Mouse (Mus musculus) MEL (cell line): ENCODE data around the gene Kank3. TPM values are rescaled to one million over a fixed set of nuclear protein-coding genes. Genes with fewer than 3 reads are reported as not detected.

Source experiments
- DNase-seq: peaks from one replicate; pipeline ENCODE4 v3.0.0; 2011; ENCODE audit warnings: low read depth, low spot score
- H3K27ac ChIP-seq: 2 replicates; pipeline ENCODE4 v1.5.1; 2012; ENCODE audit warnings: low read depth, mild to moderate bottlenecking, control low read depth, low read length, moderate library complexity; ENCODE audit not compliant: control insufficient read depth
- H3K27me3 ChIP-seq, 2 experiments: fragments of 150-350 bp in 1 of 2; sonication (generic) in 1 of 2; 2 replicates each; pipeline ENCODE4 v1.6.1; 2012; ENCODE audit warnings: low read length in 2 of 2, mild to moderate bottlenecking in 2 of 2, improper control_type of control experiment in 1 of 2, moderate library complexity in 1 of 2; ENCODE audit not compliant: insufficient read depth in 2 of 2, control insufficient read depth in 1 of 2
- H3K36me3 ChIP-seq, 2 experiments: 2 replicates each; pipeline ENCODE4 v1.6.1; 2012 to 2014; ENCODE audit warnings: low read length in 2 of 2, improper control_type of control experiment in 1 of 2, inconsistent platforms in 1 of 2, mild to moderate bottlenecking in 1 of 2; ENCODE audit not compliant: insufficient read depth in 2 of 2, control insufficient read depth in 1 of 2
- H3K4me1 ChIP-seq, 2 experiments: fragments of 150-350 bp in 1 of 2; sonication (generic) in 1 of 2; 2 replicates each; pipeline ENCODE4 v1.6.1; 2012; ENCODE audit warnings: low read length in 2 of 2, improper control_type of control experiment in 1 of 2, mild to moderate bottlenecking in 1 of 2; ENCODE audit not compliant: insufficient read depth in 2 of 2, control insufficient read depth in 1 of 2
- H3K4me3 ChIP-seq, 2 experiments: fragments of 150-350 bp in 1 of 2; sonication (generic) in 1 of 2; 2 replicates each; pipeline ENCODE4 v1.5.1; 2012; ENCODE audit warnings: low read depth in 2 of 2, low read length in 2 of 2, mild to moderate bottlenecking in 2 of 2, moderate library complexity in 2 of 2, control low read depth in 1 of 2, improper control_type of control experiment in 1 of 2; ENCODE audit not compliant: control insufficient read depth in 1 of 2, insufficient read depth in 1 of 2
- H3K79me2 ChIP-seq: 2 replicates; pipeline ENCODE4 v1.6.1; 2012; ENCODE audit warnings: mild to moderate bottlenecking, low read length, moderate library complexity; ENCODE audit not compliant: control insufficient read depth, poor library complexity, insufficient read depth
- H3K9ac ChIP-seq: 2 replicates; pipeline ENCODE4 v1.6.1; 2012; ENCODE audit warnings: low read depth, mild to moderate bottlenecking, control low read depth, low read length, moderate library complexity; ENCODE audit not compliant: control insufficient read depth, poor library complexity, severe bottlenecking
- H3K9me3 ChIP-seq: fragments of 150-350 bp; sonication (generic); replicated peaks from 2 replicates; pipeline ENCODE4 v1.6.1; 2012; ENCODE audit warnings: mild to moderate bottlenecking, low read length, improper control_type of control experiment, moderate library complexity; ENCODE audit not compliant: insufficient read depth
- CHD1 ChIP-seq: IDR thresholded peaks from 2 replicates; pipeline ENCODE4 v1.6.1; 2012; ENCODE audit warnings: low read depth, mild to moderate bottlenecking, inconsistent platforms, low read length, improper control_type of control experiment
- CTCF ChIP-seq, 3 experiments: IDR thresholded peaks in 2 of 3; conservative IDR thresholded peaks in 1 of 3; 2 replicates each; pipeline ENCODE4 v1.5.1; 2011 to 2012; ENCODE audit warnings: low read length in 3 of 3, low read depth in 2 of 3, mild to moderate bottlenecking in 2 of 3, improper control_type of control experiment in 1 of 3, inconsistent platforms in 1 of 3, mixed read lengths in 1 of 3, moderate library complexity in 1 of 3; ENCODE audit not compliant: control insufficient read depth in 1 of 3, insufficient read depth in 1 of 3, poor library complexity in 1 of 3, severe bottlenecking in 1 of 3
- ELF1 ChIP-seq: IDR thresholded peaks from 2 replicates; pipeline ENCODE4 v1.6.1; 2014; ENCODE audit warnings: low read depth, mild to moderate bottlenecking, inconsistent platforms, low read length, improper control_type of control experiment, moderate library complexity
- ETS1 ChIP-seq: IDR thresholded peaks from 2 replicates; pipeline ENCODE4 v1.6.1; 2012; ENCODE audit warnings: low read depth, mild to moderate bottlenecking, inconsistent platforms, low read length, improper control_type of control experiment, moderate library complexity
- GABPA ChIP-seq: IDR thresholded peaks from 2 replicates; pipeline ENCODE4 v1.6.1; 2012; ENCODE audit warnings: low read depth, mild to moderate bottlenecking, inconsistent platforms, low read length, improper control_type of control experiment, moderate library complexity
- HCFC1 ChIP-seq: IDR thresholded peaks from 2 replicates; pipeline ENCODE4 v1.6.1; 2012; ENCODE audit warnings: low read depth, mild to moderate bottlenecking, inconsistent platforms, low read length, improper control_type of control experiment, moderate library complexity
- JUND ChIP-seq: IDR thresholded peaks from 2 replicates; pipeline ENCODE4 v1.6.1; 2011; ENCODE audit warnings: low read depth, mild to moderate bottlenecking, improper control_type of control experiment, low read length
- KAT2A ChIP-seq: conservative IDR thresholded peaks from 2 replicates; pipeline ENCODE4 v1.6.1; 2012; ENCODE audit warnings: low read depth, low read length, improper control_type of control experiment, inconsistent platforms
- MAZ ChIP-seq: IDR thresholded peaks from 2 replicates; pipeline ENCODE4 v1.6.1; 2012; ENCODE audit warnings: low read depth, mild to moderate bottlenecking, inconsistent platforms, low read length, improper control_type of control experiment
- MXI1 ChIP-seq: IDR thresholded peaks from 2 replicates; pipeline ENCODE4 v1.6.1; 2011; ENCODE audit warnings: mild to moderate bottlenecking, low read depth, low read length, improper control_type of control experiment
- NRF1 ChIP-seq: IDR thresholded peaks from 2 replicates; pipeline ENCODE4 v1.6.1; 2014; ENCODE audit warnings: low read depth, mild to moderate bottlenecking, inconsistent platforms, low read length, improper control_type of control experiment, moderate library complexity; ENCODE audit not compliant: poor library complexity, insufficient read depth, severe bottlenecking
- POLR2AphosphoS2 ChIP-seq: IDR thresholded peaks from 2 replicates; pipeline ENCODE4 v1.6.1; 2011; ENCODE audit warnings: low read length, improper control_type of control experiment
- POLR2AphosphoS5 ChIP-seq: IDR thresholded peaks from 2 replicates; pipeline ENCODE4 v1.6.1; 2012; ENCODE audit warnings: low read depth, borderline replicate concordance, mild to moderate bottlenecking, inconsistent platforms, low read length, moderate library complexity, mixed read lengths
- TAL1 ChIP-seq: IDR thresholded peaks from 2 replicates; pipeline ENCODE4 v1.6.1; 2012; ENCODE audit warnings: mild to moderate bottlenecking, inconsistent platforms, low read length, moderate library complexity, mixed read lengths
- TCF12 ChIP-seq: IDR thresholded peaks from 2 replicates; pipeline ENCODE4 v1.6.1; 2014; ENCODE audit warnings: low read depth, mild to moderate bottlenecking, inconsistent platforms, low read length, improper control_type of control experiment, moderate library complexity
- ZKSCAN1 ChIP-seq: IDR thresholded peaks from 2 replicates; pipeline ENCODE4 v1.6.1; 2012; ENCODE audit warnings: low read depth, mild to moderate bottlenecking, inconsistent platforms, low read length, improper control_type of control experiment, moderate library complexity
- ZMIZ1 ChIP-seq: IDR thresholded peaks from 2 replicates; pipeline ENCODE4 v1.6.1; 2012; ENCODE audit warnings: low read depth, mild to moderate bottlenecking, inconsistent platforms, low read length, improper control_type of control experiment, moderate library complexity
- ZNF384 ChIP-seq: IDR thresholded peaks from 2 replicates; pipeline ENCODE4 v1.6.1; 2012; ENCODE audit warnings: low read depth, mild to moderate bottlenecking, inconsistent platforms, low read length, improper control_type of control experiment
- polyA plus RNA-seq, 2 experiments: library from polyadenylated mRNA; stranded (reverse) in 1 of 2; unstranded in 1 of 2; fragments of >175 nt in 1 of 2; fragments of >200 nt in 1 of 2; gene quantifications; 2 replicates each; pipeline versions ENCODE4 v1.2.1 to v1.2.4; 2012; ENCODE audit warnings: low replicate concordance in 2 of 2, low read depth in 1 of 2; ENCODE audit not compliant: insufficient read length in 2 of 2, insufficient read depth in 1 of 2, missing spikeins in 1 of 2
- total RNA-seq: library from RNA; depleted of rRNA; stranded (reverse); fragments of 300-350 nt; gene quantifications from 2 replicates; pipeline ENCODE4 v1.2.3, GENCODE M21; 2012

Gene Kank3
- total and polyA plus RNA-seq, 3 experiments: 5.2 to 5.5 TPM; not detected in 1

DNA sequence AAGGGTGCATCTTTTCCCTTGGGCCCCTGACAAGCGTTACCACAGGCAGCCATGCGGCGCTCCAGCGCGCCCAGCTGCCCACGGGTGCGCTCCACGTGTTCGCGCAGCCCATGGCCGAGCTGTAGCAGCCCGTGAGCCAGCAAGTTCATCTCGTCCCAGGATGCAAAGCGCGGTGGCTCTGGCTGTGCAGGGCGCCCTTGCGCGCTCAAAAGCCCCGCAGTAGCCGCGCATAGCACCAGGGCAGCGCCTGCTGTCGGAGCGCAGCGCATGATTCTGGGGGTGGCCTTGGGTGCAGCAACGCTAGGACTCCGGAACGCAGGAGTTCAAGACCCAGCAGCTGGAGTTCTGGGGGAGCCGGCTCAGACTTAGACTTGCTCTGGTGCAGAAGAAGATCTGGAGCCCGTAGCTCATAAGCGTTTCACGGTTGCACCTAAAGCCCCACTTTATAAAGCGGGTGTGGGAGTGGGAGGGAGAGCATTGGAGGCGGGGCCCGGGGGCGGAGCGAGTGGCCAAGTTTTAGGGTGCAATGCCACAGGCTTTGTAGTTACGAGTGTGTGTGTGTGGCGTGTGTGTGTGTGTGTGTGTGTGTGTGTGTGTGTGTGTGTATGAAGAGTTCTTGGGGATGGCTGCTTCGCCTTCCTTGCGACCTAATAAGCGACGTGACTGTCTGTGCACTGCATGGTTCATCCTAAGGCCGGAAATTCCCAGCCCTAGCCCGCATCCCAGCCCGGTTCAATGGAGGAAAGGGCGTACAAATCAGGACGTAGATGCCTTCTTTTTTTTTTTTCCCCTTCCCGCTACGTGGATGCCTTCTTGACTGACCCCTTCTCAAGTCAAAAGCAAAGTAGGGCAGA, 29.0 kb upstream of the Kank3 start, which contains the start of gene Angptl4 (continued):
- TF ChIP-seq ZNF384 (no peak), GABPA (no peak), HCFC1 (0 out of 2 replicates have a peak, but pooled peaks have one; percentile 30)

DNA sequence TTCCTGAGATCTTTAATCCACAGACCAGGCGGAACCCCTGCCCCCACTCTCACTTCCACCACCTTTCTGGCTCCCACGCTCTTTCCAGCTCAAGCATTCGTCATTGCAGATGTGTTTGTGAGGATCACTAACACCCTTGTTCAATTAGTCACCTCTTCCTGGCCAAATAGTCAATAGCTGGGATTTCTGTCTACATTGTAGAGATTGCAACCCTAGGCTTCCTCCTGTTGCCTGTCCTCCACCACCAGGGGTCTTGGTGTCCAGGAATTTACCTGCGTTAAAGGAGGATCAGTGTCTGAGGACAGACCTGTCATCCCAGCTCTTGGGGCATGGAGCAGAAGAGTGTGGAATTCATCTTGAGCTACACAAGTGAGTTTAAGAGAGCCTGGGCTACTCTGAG, 28.3 kb upstream of the Kank3 start:
- no peaks in the 10 kb centered on the region; the same call in 1 of the 2 replicates for H3K79me2 ChIP-seq
- H3K36me3 ChIP-seq: peaks cover 0 to 14% of the 10 kb centered on the region in 2 experiments; a peak in 2 of 4 replicates
- TF ChIP-seq ELF1 (no peak), POLR2AphosphoS2 (no peak), CTCF (IDR thresholded peaks at IDR 0.05 in 2 of 3, conservative IDR thresholded peaks at IDR 0.05 in 1 of 3; ENCODE audit: control insufficient read depth in 1 of 3, insufficient read depth in 1 of 3, low read depth in 2 of 3, low read length in 3 of 3, poor library complexity in 1 of 3, severe bottlenecking in 1 of 3) (peak in 1 of 3 experiments; percentile 17; a peak in 1 of 6 replicates), GABPA (no peak)
- no peak overlapping the region for H3K27ac ChIP-seq
- H3K4me3 ChIP-seq: peak overlapping the region; percentile 74 to 82
- no peaks in the 10 kb centered on the region for H3K9me3 ChIP-seq
- peak overlapping the region; percentile 86 for H3K9ac ChIP-seq
- H3K4me1 ChIP-seq: peaks cover 0 to 30% of the 10 kb centered on the region in 2 experiments; a peak in 2 of 4 replicates
- no peaks in the 10 kb centered on the region for H3K27me3 ChIP-seq
- DNase-seq: no peak

DNA sequence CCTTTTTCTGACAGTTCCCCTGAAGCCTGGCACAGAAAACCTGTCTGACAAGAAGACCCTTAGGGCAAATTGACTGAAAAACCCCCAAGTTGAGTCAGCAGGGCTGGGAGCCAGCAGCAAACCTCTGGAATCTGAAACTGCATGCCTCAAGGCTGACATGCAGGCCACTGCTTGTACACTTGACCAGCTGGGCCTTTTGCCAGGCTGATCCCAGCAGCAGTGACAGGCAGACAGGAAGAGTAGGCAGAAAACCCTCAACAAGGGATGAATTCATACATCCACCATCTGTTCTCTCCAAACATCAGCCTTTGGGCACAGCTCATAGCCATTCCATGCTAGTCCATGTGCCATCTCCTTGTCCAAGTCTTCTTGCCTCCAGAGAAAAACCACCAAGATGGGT, 26.9 kb upstream of the Kank3 start:
- Histone ChIP-seq H3K4me3 (no peak overlapping the region), H3K27me3 (no peaks in the 10 kb centered on the region; a peak in 1 of 4 replicates), H3K36me3 (peaks cover 0 to 14% of the 10 kb centered on the region in 2 experiments; a peak in 2 of 4 replicates), H3K9ac (no peak overlapping the region), H3K9me3 (no peaks in the 10 kb centered on the region), H3K27ac (no peak overlapping the region), H3K79me2 (no peaks in the 10 kb centered on the region; the same call in 1 of the 2 replicates), H3K4me1 (peaks cover 0 to 30% of the 10 kb centered on the region in 2 experiments; a peak in 2 of 4 replicates)
- no peak for TF ChIP-seq MXI1
- no peak for TF ChIP-seq TAL1
- TF ChIP-seq ZKSCAN1: no peak
- TF ChIP-seq TCF12: no peak
- TF ChIP-seq POLR2AphosphoS5: no peak
- no peak for TF ChIP-seq ETS1
- TF ChIP-seq ZMIZ1: no peak
- TF ChIP-seq MAZ: no peak
- no peak for TF ChIP-seq POLR2AphosphoS2
- TF ChIP-seq CHD1: no peak
- TF ChIP-seq CTCF (IDR thresholded peaks at IDR 0.05 in 2 of 3, conservative IDR thresholded peaks at IDR 0.05 in 1 of 3; ENCODE audit: control insufficient read depth in 1 of 3, insufficient read depth in 1 of 3, low read depth in 2 of 3, low read length in 3 of 3, poor library complexity in 1 of 3, severe bottlenecking in 1 of 3): no peak
- no peak for TF ChIP-seq JUND
- TF ChIP-seq NRF1: no peak
- no peak for TF ChIP-seq KAT2A
- DNase-seq: no peak
